Comparison of ENCODE assay signal across 29 mouse cellular contexts in genomic region chr11:4249151-4249550, GRCm38 (mm10). TPM values are rescaled to one million over a fixed set of nuclear protein-coding genes. Genes with fewer than 3 reads are reported as not detected.
A peak's percentile ranks its signal among the peaks of the same experiment; 100 is the strongest.
DNase-seq lines count a peak whose midpoint lies in the region; ATAC-seq and TF ChIP-seq lines count a peak whose summit lies in the region.
"Had no signal": no experiment of that assay in that cellular context is flagged by ENCODE, and none has a peak within 500 bp of the region (broad histone marks: within the 10 kb centered on the region; RNA-seq: fewer than 3 reads in every experiment).

No protein-coding gene starts in this region.

- H3K4me2 ChIP-seq in intestine, postnatal 0 days (replicated peaks; ENCODE audit: low read depth): no peak overlapping the region
- H3K4me2 ChIP-seq: forebrain, embryonic 13.5 days; heart, embryonic 11.5 days; hindbrain, embryonic 13.5 days had no signal

- no peak overlapping the region for H3K9ac ChIP-seq in intestine, postnatal 0 days (ENCODE audit: low read depth, low read length)
- H3K9ac ChIP-seq: forebrain, embryonic 13.5 days; forebrain, postnatal 0 days; hindbrain, embryonic 13.5 days had no signal

- peak overlapping the region; percentile 77 for H3K27ac ChIP-seq in intestine, postnatal 0 days (ENCODE audit: low read depth, low read length)
- H3K27ac ChIP-seq: forebrain, embryonic 10.5 days; forebrain, embryonic 13.5 days; hindbrain, embryonic 10.5 days; hindbrain, embryonic 13.5 days had no signal

- ATAC-seq in intestine, postnatal 0 days: peak; percentile 89
- ATAC-seq: activated CD4-positive, CD25-positive, alpha-beta regulatory T cell, adult 4 months; forebrain, embryonic 13.5 days; forebrain, postnatal 0 days; hindbrain, embryonic 16.5 days had no signal

- H3K27me3 ChIP-seq in intestine, postnatal 0 days (replicated peaks; ENCODE audit: control insufficient read depth, insufficient read depth, low read length): no peaks in the 10 kb centered on the region
- no peaks in the 10 kb centered on the region for H3K27me3 ChIP-seq in splenic B cell, adult 2 months (ENCODE audit: control insufficient read depth, insufficient read depth, low read length, poor library complexity, severe bottlenecking)
- H3K27me3 ChIP-seq: forebrain, embryonic 13.5 days; hindbrain, embryonic 13.5 days had no signal

- no peaks in the 10 kb centered on the region for H3K36me3 ChIP-seq in intestine, postnatal 0 days (ENCODE audit: control insufficient read depth, insufficient read depth)
- H3K36me3 ChIP-seq in splenic B cell, adult 2 months (ENCODE audit: control insufficient read depth, insufficient read depth, low read length, poor library complexity, severe bottlenecking): no peaks in the 10 kb centered on the region
- H3K36me3 ChIP-seq: forebrain, embryonic 10.5 days; hindbrain, embryonic 10.5 days; hindbrain, embryonic 13.5 days had no signal

- no peak for TF ChIP-seq CTCF in intestine, postnatal 0 days (IDR thresholded peaks at IDR 0.05; ENCODE audit: low read depth)

- peak; percentile 21 for DNase-seq in A20 (ENCODE audit: low read depth, low spot score)
- DNase-seq in induced T-regulatory cell, adult 2 months (ENCODE audit: low read depth): peak; percentile 44
- peak; percentile 23 for DNase-seq in splenic B cell, adult 2 months (ENCODE audit: low read depth, low spot score)
- DNase-seq in cerebellum, postnatal 4 days (ENCODE audit: low spot score in 2 of 2): no peak
- DNase-seq in natural killer cell, adult 2 months (ENCODE audit: low spot score in 2 of 2): no peak
- DNase-seq in gastrocnemius, postnatal 25 days: no peak
- no peak for DNase-seq in heart, adult 18-20 months
- DNase-seq: adrenal gland, adult 8-10 months; adrenal gland, postnatal 25 days; B cell, adult 2 months; cerebellum, adult 11-12 months; cerebellum, adult 8-10 months; cerebellum, postnatal 10 days; cerebellum, postnatal 36 days; forebrain, postnatal 0 days; gastrocnemius, postnatal 36 days; heart, postnatal 36 days had no signal

- WGBS in intestine, postnatal 0 days: 46% methylated on average over 3 of the region's 3 CpGs

- no peak overlapping the region for H3K4me3 ChIP-seq in intestine, postnatal 0 days (ENCODE audit: low read depth, low read length)
- H3K4me3 ChIP-seq: forebrain, embryonic 10.5 days; forebrain, embryonic 13.5 days; hindbrain, embryonic 10.5 days; hindbrain, embryonic 13.5 days had no signal

- H3K4me1 ChIP-seq in intestine, postnatal 0 days (replicated peaks; ENCODE audit: control insufficient read depth, insufficient read depth, low read length): peaks cover 7% of the 10 kb centered on the region; the same call in 1 of the 2 replicates
- H3K4me1 ChIP-seq: forebrain, embryonic 13.5 days; hindbrain, embryonic 13.5 days had no signal

- H3K9me3 ChIP-seq in intestine, postnatal 0 days (ENCODE audit: control insufficient read depth): no peaks in the 10 kb centered on the region
- H3K9me3 ChIP-seq: forebrain, embryonic 10.5 days; forebrain, embryonic 13.5 days; hindbrain, embryonic 10.5 days; hindbrain, embryonic 13.5 days had no signal

RNA-seq across cellular contexts. Expression of gene Lif, which starts 8.2 kb away (rescaled TPM):
- polyA plus RNA-seq in intestine, postnatal 0 days (2015; fragmentation: Nextera tagmentation; extraction: Ambion mirVana): 0.92 and 1.2 TPM in 2 replicates
- total RNA-seq in gastrocnemius, postnatal 25 days (2021): under 1 TPM; 0.26 to 0.43 TPM
- total RNA-seq in heart, adult 18-20 months (2021): under 1 TPM; 0.10 TPM

RNA-seq across cellular contexts. Expression of gene Osm, which starts 12.9 kb away (rescaled TPM):
- polyA plus RNA-seq in intestine, postnatal 0 days (2015; fragmentation: Nextera tagmentation; extraction: Ambion mirVana): 0.08 and 0.20 TPM in 2 replicates
- not detected for total RNA-seq in gastrocnemius, postnatal 25 days (2021)
- under 1 TPM in 1 of 2 experiments, not detected in 1; 0.15 TPM for total RNA-seq in heart, adult 18-20 months (2021)
- total RNA-seq: adrenal gland, postnatal 25 days; gastrocnemius, adult 8-10 months; gastrocnemius, postnatal 36 days; heart, postnatal 36 days had no signal
- polyA plus RNA-seq: embryonic facial prominence, embryonic 11.5 days; forebrain, embryonic 10.5 days; forebrain, embryonic 13.5 days; heart, embryonic 14.5 days; hindbrain, embryonic 16.5 days; intestine, embryonic 14.5 days had no signal

RNA-seq across cellular contexts. Expression of gene Castor1, which starts 31.1 kb away (rescaled TPM):
- polyA plus RNA-seq in intestine, postnatal 0 days (2015; fragmentation: Nextera tagmentation; extraction: Ambion mirVana): 10.3 and 14.7 TPM in 2 replicates
- total RNA-seq in gastrocnemius, postnatal 25 days (2021): 1 to 10 TPM; 1.8 to 4.4 TPM
- total RNA-seq in heart, adult 18-20 months (2021): 1 to 10 TPM; 5.7 to 5.9 TPM

Comparison
In these comparisons a context has a peak if more than half of its experiments do, and no peak if none do; other contexts are left out.
1. DNase-seq: peak in A20 (single experiment), induced T-regulatory cell, adult 2 months (single experiment) and splenic B cell, adult 2 months (single experiment); none in cerebellum, postnatal 4 days (0 of 2), natural killer cell, adult 2 months (0 of 2), gastrocnemius, postnatal 25 days (single experiment) and heart, adult 18-20 months (0 of 2).